Mouse (Mus musculus): ENCODE results near the gene Mbtd1. TPM values are rescaled to one million over a fixed set of nuclear protein-coding genes. Genes with fewer than 3 reads are reported as not detected.
A peak's percentile ranks its signal among the peaks of the same experiment; 100 is the strongest.

Gene Mbtd1
- polyA plus RNA-seq, 1 experiment from 2014 or later = 7.8 TPM

GRCm38 (mm10) chr11:93988328-93989062 is 102.8 kb downstream of the Mbtd1 start:
- no peaks in the 10 kb centered on the region for H3K9me3 ChIP-seq (replicated peaks)
- 54% methylated on average over 12 of the region's 12 CpGs for WGBS (ENCODE audit: insufficient replicate concordance)
- ATAC-seq (ENCODE audit: low read depth) (no peak), DNase-seq (no peak)
- peak overlapping the region; percentile 64 for H3K27ac ChIP-seq
- H3K27me3 ChIP-seq = no peaks in the 10 kb centered on the region; the same call in 1 of the 2 replicates
- H3K9ac ChIP-seq = no peak overlapping the region
- H3K36me3 ChIP-seq = no peaks in the 10 kb centered on the region
- H3K4me2 ChIP-seq = no peak overlapping the region
- H3K4me1 ChIP-seq (replicated peaks) = peaks cover 17% of the 10 kb centered on the region
- no peak overlapping the region for H3K4me3 ChIP-seq (replicated peaks)

GRCm38 (mm10) chr11:93994531-93994930 is 108.9 kb downstream of the Mbtd1 start:
- 50% methylated on average over 5 of the region's 5 CpGs for WGBS (ENCODE audit: insufficient replicate concordance)
- peak overlapping the region; percentile 99 for H3K4me2 ChIP-seq
- 0 out of 2 replicates have a peak, but pooled peaks cover 4% of the 10 kb centered on the region for H3K36me3 ChIP-seq
- DNase-seq = no peak
- no peaks in the 10 kb centered on the region for H3K9me3 ChIP-seq (replicated peaks)
- H3K4me3 ChIP-seq (replicated peaks) = peak overlapping the region; percentile 89
- H3K4me1 ChIP-seq (replicated peaks) = peaks cover 41% of the 10 kb centered on the region
- ATAC-seq (ENCODE audit: low read depth) = no peak
- H3K9ac ChIP-seq = peak overlapping the region; percentile 83
- H3K27ac ChIP-seq = peak overlapping the region; percentile 99
- no peaks in the 10 kb centered on the region; the same call in 1 of the 2 replicates for H3K27me3 ChIP-seq

GRCm38 (mm10) chr11:93995111-93995719 is 109.6 kb downstream of the Mbtd1 start:
- Histone ChIP-seq H3K4me3 (replicated peaks) (peak overlapping the region; percentile 89), H3K9ac (peak overlapping the region; percentile 83), H3K4me1 (replicated peaks) (peaks cover 41% of the 10 kb centered on the region), H3K36me3 (0 out of 2 replicates have a peak, but pooled peaks cover 4% of the 10 kb centered on the region), H3K4me2 (peak overlapping the region; percentile 99), H3K27ac (peak overlapping the region; percentile 99), H3K9me3 (replicated peaks) (no peaks in the 10 kb centered on the region), H3K27me3 (no peaks in the 10 kb centered on the region; the same call in 1 of the 2 replicates)
- DNase-seq = peak; percentile 75
- 1% methylated on average over 15 of the region's 15 CpGs for WGBS (ENCODE audit: insufficient replicate concordance)
- ATAC-seq (ENCODE audit: low read depth) = peak; percentile 75

GRCm38 (mm10) chr11:93995720-93996305 is 110.2 kb downstream of the Mbtd1 start, which contains the start of gene Spag9:
Gene Spag9, plus strand, starts transcription at chr11:93996091.
- WGBS (ENCODE audit: insufficient replicate concordance) = under 1% methylated on average over 55 of the region's 70 CpGs
- H3K4me2 ChIP-seq = peak within 1 kb of the TSS; percentile 99
- H3K27ac ChIP-seq = peak within 1 kb of the TSS; percentile 99
- no peaks in the 10 kb centered on the region; the same call in 1 of the 2 replicates for H3K27me3 ChIP-seq
- no peaks in the 10 kb centered on the region for H3K9me3 ChIP-seq (replicated peaks)
- peak; percentile 88 for DNase-seq
- peak; percentile 90 for ATAC-seq (ENCODE audit: low read depth)
- peaks cover 41% of the 10 kb centered on the region for H3K4me1 ChIP-seq (replicated peaks)
- 0 out of 2 replicates have a peak, but pooled peaks cover 4% of the 10 kb centered on the region for H3K36me3 ChIP-seq
- peak within 1 kb of the TSS; percentile 89 for H3K4me3 ChIP-seq (replicated peaks)
- peak within 1 kb of the TSS; percentile 95 for H3K9ac ChIP-seq

Other genes starting within 250 kb of the Mbtd1 start
- gene Utp18, start 86 bp upstream of the Mbtd1 start, polyA plus RNA-seq (2015; fragmentation: Nextera tagmentation; extraction: Ambion mirVana) = 22.4 and 29.1 TPM in 2 replicates
- gene Nme2, start 70.4 kb downstream of the Mbtd1 start, polyA plus RNA-seq (2015; fragmentation: Nextera tagmentation; extraction: Ambion mirVana) = 81.5 and 82.6 TPM in 2 replicates
- gene Gm20390, start 82.4 kb downstream of the Mbtd1 start, polyA plus RNA-seq (2015; fragmentation: Nextera tagmentation; extraction: Ambion mirVana) = 247 and 263 TPM in 2 replicates
- 177 and 207 TPM in 2 replicates for gene Nme1, start 82.7 kb downstream of the Mbtd1 start, polyA plus RNA-seq (2015; fragmentation: Nextera tagmentation; extraction: Ambion mirVana)
- gene Spag9, start 110.2 kb downstream of the Mbtd1 start, polyA plus RNA-seq (2015; fragmentation: Nextera tagmentation; extraction: Ambion mirVana) = 9.1 and 10.0 TPM in 2 replicates